Mouse (Mus musculus): ENCODE data around the gene Itga1. TPM values are rescaled to one million over a fixed set of nuclear protein-coding genes. Genes with fewer than 3 reads are reported as not detected.

Itga1 gene
- polyA plus RNA-seq, 1 experiment from 2014 or later = 6.0 TPM

DNA sequence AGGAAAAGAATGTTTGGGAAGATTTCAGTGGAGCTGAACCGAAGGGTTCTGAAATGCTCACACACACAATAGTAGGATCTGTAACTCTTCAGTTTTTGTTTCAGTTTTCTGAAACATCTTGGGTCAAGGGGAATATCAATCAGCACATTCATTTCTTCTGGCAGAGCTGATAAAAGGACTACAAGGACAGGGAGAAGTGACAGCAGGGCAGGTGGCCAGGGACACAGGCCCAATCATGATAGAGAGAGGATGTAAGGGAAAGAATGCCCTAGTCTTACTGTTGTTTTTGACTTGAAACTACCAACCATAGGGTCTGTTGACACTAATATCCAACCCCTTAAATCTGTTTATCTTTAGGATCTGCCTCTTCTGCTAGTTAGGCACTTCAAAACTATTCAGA, 22.8 kb upstream of the Itga1 start:
- no peak for ATAC-seq (ENCODE audit: low FRiP score)
- H3K36me3 ChIP-seq = no peaks in the 10 kb centered on the region
- no peak overlapping the region for H3K27ac ChIP-seq
- 97% methylated on average over 1 of the region's 1 CpGs for WGBS
- H3K4me1 ChIP-seq = no peaks in the 10 kb centered on the region
- no peak overlapping the region for H3K4me2 ChIP-seq (replicated peaks)
- no peak overlapping the region for H3K4me3 ChIP-seq
- H3K9ac ChIP-seq = no peak overlapping the region
- H3K27me3 ChIP-seq = no peaks in the 10 kb centered on the region
- no peaks in the 10 kb centered on the region for H3K9me3 ChIP-seq (replicated peaks)

DNA sequence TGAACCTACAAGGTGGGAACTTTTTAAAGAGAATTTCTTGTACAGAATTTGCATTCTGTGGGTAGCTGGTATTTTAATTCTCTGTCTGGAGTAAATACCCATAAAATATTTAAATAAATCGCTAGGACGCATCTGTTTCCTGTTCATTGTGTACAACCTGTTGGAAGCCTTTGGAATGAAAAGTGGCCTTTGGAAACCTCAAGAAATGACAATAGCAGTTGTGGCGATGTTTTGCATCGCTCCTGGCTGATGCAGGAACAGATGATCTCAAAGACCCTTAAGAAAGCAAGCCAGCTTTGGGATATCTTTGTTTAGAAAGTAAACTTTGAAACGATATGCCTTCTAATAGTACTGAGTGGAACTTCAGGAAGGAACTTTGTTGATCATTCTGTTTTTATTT, 17.0 kb upstream of the Itga1 start:
- WGBS = 55% methylated on average over 5 of the region's 5 CpGs
- Histone ChIP-seq H3K4me2 (replicated peaks) (no peak overlapping the region), H3K9ac (no peak overlapping the region), H3K27ac (no peak overlapping the region), H3K36me3 (no peaks in the 10 kb centered on the region), H3K4me3 (no peak overlapping the region), H3K27me3 (no peaks in the 10 kb centered on the region), H3K4me1 (no peaks in the 10 kb centered on the region), H3K9me3 (replicated peaks) (no peaks in the 10 kb centered on the region)
- ATAC-seq (ENCODE audit: low FRiP score) = no peak

DNA sequence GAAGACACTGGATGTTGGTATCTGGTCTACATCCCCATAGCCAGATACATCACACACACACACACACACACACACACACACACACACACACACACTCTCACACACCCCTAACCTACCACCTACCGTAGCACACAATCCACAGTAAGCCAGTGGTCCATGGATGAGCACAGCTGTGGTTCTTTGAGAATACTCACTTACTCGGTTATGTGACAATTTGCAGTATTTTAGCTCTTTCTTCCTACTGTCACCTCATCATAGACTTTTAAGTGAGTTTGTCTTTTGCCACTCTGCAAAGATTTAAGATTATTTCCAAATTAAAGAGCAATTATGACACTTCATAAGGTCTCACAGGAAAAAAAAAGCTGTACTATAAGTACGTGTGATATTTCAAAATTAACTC, 16.4 kb upstream of the Itga1 start:
- Histone ChIP-seq H3K4me2 (replicated peaks) (no peak overlapping the region), H3K9me3 (replicated peaks) (no peaks in the 10 kb centered on the region), H3K4me3 (no peak overlapping the region), H3K4me1 (no peaks in the 10 kb centered on the region), H3K27me3 (no peaks in the 10 kb centered on the region), H3K36me3 (no peaks in the 10 kb centered on the region), H3K27ac (no peak overlapping the region), H3K9ac (no peak overlapping the region)
- 83% methylated on average over 3 of the region's 3 CpGs for WGBS
- ATAC-seq (ENCODE audit: low FRiP score) = no peak

- ATAC-seq (ENCODE audit: low FRiP score) = no peak
- Histone ChIP-seq H3K4me3 (no peak overlapping the region), H3K4me2 (replicated peaks) (no peak overlapping the region), H3K27me3 (no peaks in the 10 kb centered on the region), H3K9ac (no peak overlapping the region), H3K27ac (no peak overlapping the region), H3K36me3 (no peaks in the 10 kb centered on the region), H3K9me3 (replicated peaks) (no peaks in the 10 kb centered on the region), H3K4me1 (no peaks in the 10 kb centered on the region)
- 83% methylated on average over 3 of the region's 3 CpGs for WGBS
Observed at GRCm38 (mm10) chr13:115116930-115117621, 15.3 kb upstream of the Itga1 start.

GRCm38 (mm10) chr13:115109628-115110027, 7.9 kb upstream of the Itga1 start:
- H3K9ac ChIP-seq = no peak overlapping the region
- H3K36me3 ChIP-seq = no peaks in the 10 kb centered on the region
- no peak for ATAC-seq (ENCODE audit: low FRiP score)
- no peak overlapping the region for H3K4me3 ChIP-seq
- no peaks in the 10 kb centered on the region for H3K9me3 ChIP-seq (replicated peaks)
- WGBS = 84% methylated on average over 4 of the region's 4 CpGs
- H3K27ac ChIP-seq = no peak overlapping the region
- no peaks in the 10 kb centered on the region for H3K27me3 ChIP-seq
- H3K4me2 ChIP-seq (replicated peaks) = no peak overlapping the region
- H3K4me1 ChIP-seq = no peaks in the 10 kb centered on the region

GRCm38 (mm10) chr13:115107436-115107835, 5.7 kb upstream of the Itga1 start:
- H3K36me3 ChIP-seq = no peaks in the 10 kb centered on the region
- peaks cover 5% of the 10 kb centered on the region for H3K27me3 ChIP-seq
- no peak overlapping the region for H3K4me2 ChIP-seq (replicated peaks)
- no peaks in the 10 kb centered on the region for H3K9me3 ChIP-seq (replicated peaks)
- no peak overlapping the region for H3K9ac ChIP-seq
- ATAC-seq (ENCODE audit: low FRiP score) = no peak
- no peaks in the 10 kb centered on the region for H3K4me1 ChIP-seq
- H3K27ac ChIP-seq = no peak overlapping the region
- H3K4me3 ChIP-seq = no peak overlapping the region
- WGBS = 91% methylated on average over 8 of the region's 8 CpGs

GRCm38 (mm10) chr13:115106183-115106582, 4.4 kb upstream of the Itga1 start:
- Histone ChIP-seq H3K27ac (no peak overlapping the region), H3K4me1 (peaks cover 6% of the 10 kb centered on the region; the same call in 1 of the 2 replicates), H3K27me3 (peaks cover 12% of the 10 kb centered on the region), H3K36me3 (no peaks in the 10 kb centered on the region), H3K9me3 (replicated peaks) (no peaks in the 10 kb centered on the region), H3K9ac (no peak overlapping the region), H3K4me2 (replicated peaks) (no peak overlapping the region), H3K4me3 (no peak overlapping the region)
- WGBS = 88% methylated on average over 10 of the region's 10 CpGs
- no peak for ATAC-seq (ENCODE audit: low FRiP score)

DNA sequence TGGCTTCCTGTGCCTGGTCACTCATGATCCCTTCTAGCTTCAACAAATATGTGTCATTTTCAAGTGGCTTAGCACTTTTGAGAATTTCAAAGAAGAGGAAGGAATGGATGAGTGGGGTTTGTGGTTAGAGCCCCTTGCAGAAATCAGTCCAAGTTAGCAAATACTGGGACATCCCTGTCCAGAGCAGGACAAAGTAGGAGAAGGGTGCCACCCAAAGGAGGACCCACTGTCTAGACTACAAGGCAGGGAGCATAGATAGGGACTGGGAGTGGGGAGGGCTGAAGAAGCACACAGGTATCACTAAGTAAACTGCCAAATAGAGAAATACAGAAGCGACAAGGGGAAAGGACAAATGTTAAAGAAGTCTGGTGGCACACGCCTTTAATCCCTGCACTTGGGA, 990 bp upstream of the Itga1 start:
- H3K9ac ChIP-seq = no peak overlapping the region
- no peak for ATAC-seq (ENCODE audit: low FRiP score)
- WGBS = 100% methylated on average over 2 of the region's 2 CpGs
- no peak overlapping the region for H3K27ac ChIP-seq
- no peak overlapping the region for H3K4me3 ChIP-seq
- no peaks in the 10 kb centered on the region for H3K9me3 ChIP-seq (replicated peaks)
- no peaks in the 10 kb centered on the region for H3K36me3 ChIP-seq
- H3K4me2 ChIP-seq (replicated peaks) = no peak overlapping the region
- peaks cover 32% of the 10 kb centered on the region for H3K27me3 ChIP-seq
- H3K4me1 ChIP-seq = peaks cover 6% of the 10 kb centered on the region; the same call in 1 of the 2 replicates

GRCm38 (mm10) chr13:115100381-115101177, 1.2 kb downstream of the Itga1 start:
- Histone ChIP-seq H3K27me3 (peaks cover 32% of the 10 kb centered on the region), H3K9me3 (replicated peaks) (no peaks in the 10 kb centered on the region), H3K9ac (no peak overlapping the region), H3K4me3 (peak overlapping the region; percentile 40), H3K4me2 (replicated peaks) (peak overlapping the region; percentile 71), H3K4me1 (peaks cover 6% of the 10 kb centered on the region; the same call in 1 of the 2 replicates), H3K36me3 (no peaks in the 10 kb centered on the region), H3K27ac (no peak overlapping the region)
- no peak for ATAC-seq (ENCODE audit: low FRiP score)
- WGBS = 37% methylated on average over 11 of the region's 11 CpGs

DNA sequence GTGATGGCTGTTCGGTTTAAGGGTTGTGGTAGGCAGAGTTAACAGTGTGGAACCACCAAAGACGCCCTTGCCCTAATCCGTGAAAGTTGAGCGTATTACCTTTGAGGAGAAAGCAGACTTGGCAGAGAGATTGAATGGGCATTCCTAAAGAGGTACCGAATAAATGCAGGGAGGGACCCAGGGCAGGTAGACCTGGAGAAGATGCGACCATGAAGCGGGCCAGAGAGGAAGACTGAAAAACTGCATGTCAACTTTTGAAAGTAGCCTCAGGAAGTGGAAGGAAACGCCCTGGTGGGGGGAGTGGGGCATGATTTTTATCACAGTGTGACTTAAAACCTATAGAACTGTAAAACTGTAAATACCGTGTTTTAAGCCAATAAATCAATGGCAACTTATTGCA, 2.4 kb downstream of the Itga1 start:
- Histone ChIP-seq H3K4me2 (replicated peaks) (no peak overlapping the region), H3K9ac (no peak overlapping the region), H3K9me3 (replicated peaks) (no peaks in the 10 kb centered on the region), H3K27ac (no peak overlapping the region), H3K4me3 (no peak overlapping the region), H3K27me3 (peaks cover 32% of the 10 kb centered on the region), H3K4me1 (peaks cover 6% of the 10 kb centered on the region; the same call in 1 of the 2 replicates), H3K36me3 (no peaks in the 10 kb centered on the region)
- 90% methylated on average over 9 of the region's 9 CpGs for WGBS
- ATAC-seq (ENCODE audit: low FRiP score) = no peak

GRCm38 (mm10) chr13:115098227-115098626, 3.5 kb downstream of the Itga1 start:
- ATAC-seq (ENCODE audit: low FRiP score) = no peak
- Histone ChIP-seq H3K9ac (no peak overlapping the region), H3K4me1 (peaks cover 6% of the 10 kb centered on the region; the same call in 1 of the 2 replicates), H3K4me3 (no peak overlapping the region), H3K36me3 (no peaks in the 10 kb centered on the region), H3K27me3 (peaks cover 32% of the 10 kb centered on the region), H3K4me2 (replicated peaks) (no peak overlapping the region), H3K9me3 (replicated peaks) (no peaks in the 10 kb centered on the region), H3K27ac (no peak overlapping the region)
- WGBS = 77% methylated on average over 3 of the region's 3 CpGs

DNA sequence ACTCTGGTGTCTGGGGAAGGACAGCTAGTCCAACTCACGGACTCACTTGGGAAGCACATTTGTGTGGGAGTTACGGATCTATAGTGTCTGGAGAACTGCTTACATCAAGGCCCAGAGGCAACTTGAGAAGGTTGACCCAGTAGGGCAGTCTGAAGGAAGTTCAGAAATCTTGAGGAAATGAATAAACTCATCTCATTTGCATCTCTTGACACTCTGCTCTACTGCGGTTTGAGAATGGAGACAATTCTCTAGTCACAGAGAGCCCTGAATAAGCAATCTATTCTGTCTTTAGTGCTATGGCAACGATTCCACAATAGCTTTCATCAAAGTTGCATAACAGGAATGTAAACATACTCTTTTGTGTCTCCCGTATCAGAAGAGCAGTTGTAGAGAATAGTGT, 4.8 kb downstream of the Itga1 start:
- WGBS = 45% methylated on average over 5 of the region's 5 CpGs
- Histone ChIP-seq H3K9ac (no peak overlapping the region), H3K9me3 (replicated peaks) (no peaks in the 10 kb centered on the region), H3K36me3 (no peaks in the 10 kb centered on the region), H3K27ac (no peak overlapping the region), H3K27me3 (peaks cover 24% of the 10 kb centered on the region), H3K4me2 (replicated peaks) (no peak overlapping the region), H3K4me1 (peaks cover 3% of the 10 kb centered on the region; the same call in 1 of the 2 replicates), H3K4me3 (no peak overlapping the region)
- no peak for ATAC-seq (ENCODE audit: low FRiP score)

DNA sequence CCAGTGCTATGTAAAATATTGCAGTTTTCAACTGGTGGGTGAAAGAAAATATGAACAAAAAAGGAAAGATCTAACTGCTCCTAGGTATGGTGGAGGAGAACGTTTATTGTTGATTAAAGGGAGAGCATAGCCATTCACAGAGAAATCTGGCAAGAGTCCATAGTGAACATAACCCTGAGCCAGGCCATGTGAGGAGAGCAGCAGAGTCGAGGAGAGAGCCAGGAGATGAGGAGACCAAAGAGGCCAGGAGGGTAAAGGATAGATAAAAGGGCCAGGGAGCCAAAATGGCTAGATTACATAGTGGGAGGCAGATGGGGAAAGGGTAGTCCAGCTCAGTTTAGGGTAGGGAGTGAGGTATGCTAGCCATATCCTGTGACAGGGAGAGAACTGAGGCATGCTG, 5.5 kb downstream of the Itga1 start:
- WGBS = 70% methylated on average over 2 of the region's 2 CpGs
- no peak overlapping the region for H3K9ac ChIP-seq
- no peak overlapping the region for H3K4me2 ChIP-seq (replicated peaks)
- no peak overlapping the region for H3K4me3 ChIP-seq
- H3K4me1 ChIP-seq = no peaks in the 10 kb centered on the region
- H3K27ac ChIP-seq = no peak overlapping the region
- H3K9me3 ChIP-seq (replicated peaks) = no peaks in the 10 kb centered on the region
- no peaks in the 10 kb centered on the region for H3K36me3 ChIP-seq
- ATAC-seq (ENCODE audit: low FRiP score) = no peak
- peaks cover 20% of the 10 kb centered on the region for H3K27me3 ChIP-seq

Measured in hindbrain, embryonic 12.5 days (tissue).